Mouse (Mus musculus) CH12.LX (cell line): ENCODE results near the gene Slco4c1.

Source experiments
- CHD1 ChIP-seq: IDR thresholded peaks from 2 replicates; pipeline ENCODE4 v1.6.1; 2012; ENCODE audit warnings: low read depth, low read length, improper control_type of control experiment, inconsistent platforms
- CHD2 ChIP-seq: IDR thresholded peaks from 2 replicates; pipeline ENCODE4 v1.6.1; 2011; ENCODE audit warnings: low read length, improper control_type of control experiment
- CTCF ChIP-seq, 2 experiments: IDR thresholded peaks in 1 of 2; conservative IDR thresholded peaks in 1 of 2; 2 replicates each; pipeline ENCODE4 v1.5.1; 2011 to 2012; ENCODE audit warnings: low read depth in 2 of 2, low read length in 2 of 2, improper control_type of control experiment in 1 of 2, inconsistent platforms in 1 of 2, mild to moderate bottlenecking in 1 of 2, moderate library complexity in 1 of 2
- E2F4 ChIP-seq: IDR thresholded peaks from 2 replicates; pipeline ENCODE4 v1.6.1; 2011; ENCODE audit warnings: low read depth, low read length, improper control_type of control experiment; ENCODE audit not compliant: insufficient replicate concordance
- HCFC1 ChIP-seq: IDR thresholded peaks from 2 replicates; pipeline ENCODE4 v1.6.1; 2012; ENCODE audit warnings: low read depth, mild to moderate bottlenecking, inconsistent platforms, low read length, improper control_type of control experiment
- KAT2A ChIP-seq: IDR thresholded peaks from 2 replicates; pipeline ENCODE4 v1.6.1; 2012; ENCODE audit warnings: low read length, improper control_type of control experiment, inconsistent platforms; ENCODE audit not compliant: insufficient replicate concordance
- MAFK ChIP-seq: IDR thresholded peaks from 2 replicates; pipeline ENCODE4 v1.6.1; 2011; ENCODE audit warnings: low read length, improper control_type of control experiment; ENCODE audit not compliant: insufficient replicate concordance
- MXI1 ChIP-seq: IDR thresholded peaks from 2 replicates; pipeline ENCODE4 v1.6.1; 2011; ENCODE audit warnings: mild to moderate bottlenecking, low read depth, low read length, improper control_type of control experiment
- PAX5 ChIP-seq: IDR thresholded peaks from 2 replicates; pipeline ENCODE4 v1.6.1; 2012; ENCODE audit warnings: low read length, inconsistent platforms, mixed read lengths
- POLR2A ChIP-seq: IDR thresholded peaks from 2 replicates; pipeline ENCODE4 v1.6.1; 2011; ENCODE audit warnings: low read depth, mild to moderate bottlenecking, improper control_type of control experiment, low read length
- POLR2AphosphoS2 ChIP-seq: IDR thresholded peaks from 2 replicates; pipeline ENCODE4 v1.6.1; 2011; ENCODE audit warnings: low read depth, low read length, improper control_type of control experiment
- RCOR1 ChIP-seq: conservative IDR thresholded peaks from 2 replicates; pipeline ENCODE4 v1.6.1; 2012; ENCODE audit warnings: low read depth, mild to moderate bottlenecking, inconsistent platforms, low read length, improper control_type of control experiment
- SMC3 ChIP-seq: IDR thresholded peaks from 2 replicates; pipeline ENCODE4 v1.6.1; 2011; ENCODE audit warnings: low read depth, low read length, improper control_type of control experiment
- ZKSCAN1 ChIP-seq: IDR thresholded peaks from 2 replicates; pipeline ENCODE4 v1.6.1; 2012; ENCODE audit warnings: low read depth, inconsistent platforms, low read length, improper control_type of control experiment, borderline replicate concordance

DNA sequence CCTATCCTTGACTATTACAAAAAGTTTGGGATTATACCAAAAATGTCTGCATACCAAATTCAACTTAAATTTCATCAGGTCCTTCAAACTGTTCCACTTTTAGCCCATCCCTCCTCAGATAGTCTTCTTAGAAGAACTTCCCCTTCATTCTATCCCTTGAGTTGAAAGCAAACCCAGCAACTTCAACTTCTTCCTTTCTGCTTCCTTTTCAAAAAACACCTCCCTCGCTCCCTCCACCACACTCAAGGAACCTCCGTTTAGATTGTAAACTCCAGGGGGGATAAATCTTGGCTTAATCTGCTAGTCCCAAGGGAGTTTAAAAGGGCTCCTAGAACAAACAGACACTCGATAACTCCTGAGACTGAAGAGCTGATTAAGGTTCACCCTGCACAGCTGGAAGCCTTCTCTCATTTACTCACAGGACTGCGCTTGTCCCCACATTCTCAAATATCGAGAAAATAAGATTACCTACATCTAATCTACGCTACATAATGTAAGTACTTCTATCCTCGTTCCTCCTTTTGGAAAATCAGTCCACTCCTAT lies 1.1 kb downstream of the Slco4c1 start:
- TF ChIP-seq POLR2A, result no peak
- TF ChIP-seq POLR2AphosphoS2, result no peak
- TF ChIP-seq CHD2, result no peak
- no peak for TF ChIP-seq CHD1
- no peak for TF ChIP-seq MAFK
- no peak for TF ChIP-seq CTCF (conservative IDR thresholded peaks at IDR 0.05 in 1 of 2, IDR thresholded peaks at IDR 0.05 in 1 of 2; ENCODE audit: low read depth in 2 of 2, low read length in 2 of 2)
- no peak for TF ChIP-seq SMC3
- no peak for TF ChIP-seq E2F4
- no peak for TF ChIP-seq MXI1
- TF ChIP-seq ZKSCAN1, result no peak
- no peak for TF ChIP-seq PAX5
- TF ChIP-seq RCOR1, result no peak
- TF ChIP-seq HCFC1, result no peak
- TF ChIP-seq KAT2A, result no peak
